Mouse (Mus musculus) heart, embryonic 14.5 days (tissue): ENCODE results near the gene Dennd2a. TPM values are rescaled to one million over a fixed set of nuclear protein-coding genes. Genes with fewer than 3 reads are reported as not detected.

Source experiments
- ATAC-seq: fragments of 200-750 bp; cut with Nextera tagmentation; 2 replicates; pipeline ENCODE4 v1.8.0; 2017; ENCODE audit warnings: low read depth, moderate TSS enrichment; ENCODE audit not compliant: insufficient number of reproducible peaks, insufficient read depth, low FRiP score
- H3K27ac ChIP-seq, 2 experiments: fragments of 200-500 bp in 1 of 2; fragments of 300-500 bp in 1 of 2; sonication (generic) in 1 of 2; replicated peaks in 1 of 2; 2 replicates each; pipeline ENCODE4 v1.5.1; 2012 to 2014; ENCODE audit warnings: low read depth in 2 of 2, low read length in 2 of 2, control low read depth in 1 of 2, mild to moderate bottlenecking in 1 of 2, mixed read lengths in 1 of 2; ENCODE audit not compliant: control insufficient read depth in 1 of 2, insufficient read depth in 1 of 2
- H3K27me3 ChIP-seq: fragments of 300-500 bp; sonication (generic); 2 replicates; pipeline ENCODE4 v1.6.1; 2014; ENCODE audit warnings: mild to moderate bottlenecking, low read length, control low read depth; ENCODE audit not compliant: control insufficient read depth, insufficient read depth
- H3K36me3 ChIP-seq: fragments of 300-500 bp; sonication (generic); 2 replicates; pipeline ENCODE4 v1.6.1; 2014; ENCODE audit warnings: mild to moderate bottlenecking, control low read depth, low read length, mixed read lengths; ENCODE audit not compliant: control insufficient read depth, insufficient read depth
- H3K4me1 ChIP-seq, 2 experiments: fragments of 200-500 bp in 1 of 2; fragments of 300-500 bp in 1 of 2; sonication (generic) in 1 of 2; 2 replicates each; pipeline ENCODE4 v1.6.1; 2012 to 2014; ENCODE audit warnings: low read length in 2 of 2, control low read depth in 1 of 2, mixed read lengths in 1 of 2; ENCODE audit not compliant: control insufficient read depth in 2 of 2, insufficient read depth in 2 of 2
- H3K4me2 ChIP-seq: fragments of 300-500 bp; sonication (generic); 2 replicates; pipeline ENCODE4 v1.6.1; 2014; ENCODE audit warnings: mild to moderate bottlenecking, low read length
- H3K4me3 ChIP-seq, 2 experiments: fragments of 200-500 bp in 1 of 2; fragments of 300-500 bp in 1 of 2; sonication (generic) in 1 of 2; 2 replicates each; pipeline ENCODE4 v1.5.1; 2012 to 2014; ENCODE audit warnings: low read length in 2 of 2, mild to moderate bottlenecking in 2 of 2, control low read depth in 1 of 2, low read depth in 1 of 2, moderate library complexity in 1 of 2; ENCODE audit not compliant: control insufficient read depth in 1 of 2, insufficient read depth in 1 of 2
- H3K9ac ChIP-seq: fragments of 300-500 bp; sonication (generic); 2 replicates; pipeline ENCODE4 v1.6.1; 2014; ENCODE audit warnings: mild to moderate bottlenecking, low read length
- H3K9me3 ChIP-seq: fragments of 300-500 bp; sonication (generic); 2 replicates; pipeline ENCODE4 v1.6.1; 2016; ENCODE audit warnings: low read length, control low read depth; ENCODE audit not compliant: control insufficient read depth
- WGBS: fragments of 180-500 bp; shearing (Covaris S2); extraction: QIAGEN DNeasy Blood & Tissue Kit; methylation state at CpG from one replicate; pipeline ENCODE4 v1.1.7; 2014; 5-methylcytosine and 5-hydroxymethylcytosine counted together
- polyA plus RNA-seq: library from polyadenylated mRNA; unstranded; fragments of >200 nt; fragmentation: Nextera tagmentation; extraction: Ambion mirVana; gene quantifications from 2 replicates; pipeline ENCODE4 v1.2.1, GENCODE M21; 2014

The Dennd2a gene
- polyA plus RNA-seq, 1 experiment from 2014 or later, result 18.8 TPM

DNA sequence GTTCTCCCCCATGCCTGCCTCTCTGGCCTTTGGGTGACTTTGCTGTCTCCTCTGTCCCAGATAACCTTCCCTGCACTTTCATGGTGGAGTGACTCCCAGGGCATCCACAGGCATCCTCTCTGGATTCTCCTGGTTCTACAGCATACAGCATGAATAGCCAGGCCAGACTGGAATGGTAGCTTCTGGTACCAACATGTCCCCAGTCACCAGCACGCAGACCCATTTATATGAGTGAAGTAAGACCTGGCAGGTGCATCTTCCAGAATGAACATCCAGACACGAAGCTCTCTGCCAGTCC, 2.1 kb downstream of the Dennd2a start:
- WGBS, result 74% methylated on average over 2 of the region's 2 CpGs
- peak overlapping the region; percentile 8 to 72; a peak in 2 of 4 replicates for H3K4me3 ChIP-seq
- H3K9ac ChIP-seq, result no peak overlapping the region
- no peaks in the 10 kb centered on the region for H3K9me3 ChIP-seq
- no peak for ATAC-seq
- H3K4me1 ChIP-seq, result peaks cover 21 to 34% of the 10 kb centered on the region in 2 experiments
- H3K4me2 ChIP-seq, result peak overlapping the region; percentile 75
- no peak overlapping the region for H3K27ac ChIP-seq
- H3K36me3 ChIP-seq, result no peaks in the 10 kb centered on the region
- H3K27me3 ChIP-seq, result no peaks in the 10 kb centered on the region

DNA sequence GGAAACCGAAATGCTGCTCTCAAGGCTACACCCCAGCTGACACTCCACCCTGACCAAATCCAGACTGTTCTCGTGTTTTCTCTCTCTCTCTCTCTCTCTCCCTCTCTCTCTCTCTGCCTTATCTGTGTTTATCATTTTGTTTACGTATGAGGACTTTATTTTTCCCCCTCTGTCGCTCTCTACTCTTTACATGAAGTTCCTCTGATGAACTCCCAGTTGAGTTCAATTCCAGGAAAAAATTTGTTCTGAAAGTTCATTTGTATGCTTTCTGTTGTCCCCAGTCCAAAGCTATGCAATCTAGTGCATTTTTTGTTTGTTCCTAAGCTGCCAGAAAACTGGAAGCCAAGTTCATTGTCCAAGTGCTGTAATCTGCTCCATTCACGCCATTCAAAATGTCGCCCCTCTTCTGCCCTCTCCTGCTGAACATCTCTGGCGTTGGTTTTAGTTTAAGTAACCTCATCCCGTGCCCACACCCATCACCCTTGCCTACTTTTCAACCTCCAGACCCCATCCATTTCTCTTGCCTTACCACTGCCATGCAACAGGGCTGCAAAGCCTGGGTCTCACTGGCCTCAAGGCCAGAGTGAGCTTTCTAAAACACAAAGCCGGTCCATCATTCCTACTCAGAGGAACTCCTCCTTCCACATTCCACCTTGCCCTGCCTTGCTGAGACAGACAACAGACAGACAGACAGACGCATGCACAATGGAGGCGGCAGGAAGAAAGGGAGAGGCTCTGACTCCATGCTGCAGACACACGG, 2.6 kb downstream of the Dennd2a start:
- Histone ChIP-seq H3K9ac (peak overlapping the region; percentile 9; the same call in 1 of the 2 replicates), H3K4me1 (peaks cover 21 to 34% of the 10 kb centered on the region in 2 experiments), H3K27ac (peak overlapping the region in 1 of 2 experiments; percentile 5; a peak in 1 of 4 replicates)

DNA sequence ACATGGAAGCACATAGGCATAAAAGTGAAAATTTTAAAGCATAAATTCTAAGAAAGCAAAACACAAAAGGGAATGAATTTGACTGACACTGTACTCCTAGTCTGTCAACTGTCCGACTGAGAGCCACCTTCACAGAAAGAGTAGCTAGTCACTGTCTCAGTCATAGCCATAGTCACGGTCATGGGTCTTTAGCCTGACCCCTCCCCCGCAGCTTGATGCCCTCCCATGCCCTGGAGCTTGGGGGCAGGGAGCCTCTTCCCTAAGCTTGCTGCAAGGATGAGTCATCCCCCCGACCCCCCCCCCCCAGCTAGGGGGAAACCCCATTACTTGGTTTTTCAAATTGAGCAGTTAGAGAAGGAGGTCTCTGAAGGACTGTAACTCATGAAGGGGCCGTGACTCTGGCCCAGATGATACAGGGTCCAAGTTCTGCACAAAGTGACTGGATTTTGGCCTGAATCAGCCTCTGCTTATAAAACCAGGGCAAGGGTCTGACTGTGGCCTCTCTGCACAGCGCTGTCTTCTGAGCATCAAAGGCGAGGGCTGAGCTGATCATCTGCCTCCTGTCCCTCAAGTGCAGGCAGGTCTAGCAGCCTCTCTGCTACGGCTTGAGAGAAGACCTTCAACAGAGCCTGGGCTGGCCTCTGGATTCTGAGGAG, 5.6 kb downstream of the Dennd2a start:
- Histone ChIP-seq H3K9me3 (no peaks in the 10 kb centered on the region), H3K4me3 (no peak overlapping the region), H3K4me1 (peaks cover 17 to 21% of the 10 kb centered on the region in 2 experiments; a peak in 3 of 4 replicates), H3K27ac (no peak overlapping the region), H3K4me2 (no peak overlapping the region), H3K27me3 (no peaks in the 10 kb centered on the region), H3K36me3 (no peaks in the 10 kb centered on the region), H3K9ac (no peak overlapping the region; the same call in 1 of the 2 replicates)
- 48% methylated on average over 8 of the region's 8 CpGs for WGBS
- ATAC-seq, result no peak

More for the DNA sequence above, 2.6 kb downstream of the Dennd2a start:
- Histone ChIP-seq H3K4me3 (peak overlapping the region; percentile 8 to 72; a peak in 2 of 4 replicates), H3K4me2 (peak overlapping the region; percentile 75), H3K27me3 (no peaks in the 10 kb centered on the region), H3K9me3 (no peaks in the 10 kb centered on the region), H3K36me3 (no peaks in the 10 kb centered on the region)
- no peak for ATAC-seq
- WGBS, result 59% methylated on average over 12 of the region's 12 CpGs

DNA sequence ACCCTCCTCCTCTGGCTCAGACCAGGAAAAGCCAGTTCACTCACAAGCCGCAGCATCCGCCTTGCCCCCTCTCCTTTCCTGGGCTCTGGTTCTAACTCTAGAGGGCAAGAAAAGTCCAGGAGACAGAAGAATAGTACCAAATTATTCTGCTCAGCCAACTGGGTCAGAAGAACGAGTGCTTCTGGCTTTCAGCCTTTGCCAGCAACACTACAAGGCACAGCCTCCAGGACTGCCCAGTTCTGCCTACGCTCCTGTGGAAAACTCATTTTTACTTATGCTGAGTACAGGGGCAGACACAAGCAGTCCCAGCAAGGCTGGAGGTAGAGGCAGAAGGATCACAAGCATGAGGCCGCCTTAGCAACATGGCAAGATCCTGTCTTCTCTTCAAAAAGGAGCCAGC, 9.6 kb downstream of the Dennd2a start:
- WGBS, result 78% methylated on average over 5 of the region's 5 CpGs
- no peaks in the 10 kb centered on the region for H3K27me3 ChIP-seq
- no peak for ATAC-seq
- H3K4me3 ChIP-seq, result no peak overlapping the region
- peaks cover 16 to 20% of the 10 kb centered on the region in 2 experiments for H3K4me1 ChIP-seq
- no peak overlapping the region for H3K27ac ChIP-seq
- H3K9me3 ChIP-seq, result no peaks in the 10 kb centered on the region
- no peak overlapping the region for H3K9ac ChIP-seq
- no peaks in the 10 kb centered on the region for H3K36me3 ChIP-seq
- no peak overlapping the region for H3K4me2 ChIP-seq

DNA sequence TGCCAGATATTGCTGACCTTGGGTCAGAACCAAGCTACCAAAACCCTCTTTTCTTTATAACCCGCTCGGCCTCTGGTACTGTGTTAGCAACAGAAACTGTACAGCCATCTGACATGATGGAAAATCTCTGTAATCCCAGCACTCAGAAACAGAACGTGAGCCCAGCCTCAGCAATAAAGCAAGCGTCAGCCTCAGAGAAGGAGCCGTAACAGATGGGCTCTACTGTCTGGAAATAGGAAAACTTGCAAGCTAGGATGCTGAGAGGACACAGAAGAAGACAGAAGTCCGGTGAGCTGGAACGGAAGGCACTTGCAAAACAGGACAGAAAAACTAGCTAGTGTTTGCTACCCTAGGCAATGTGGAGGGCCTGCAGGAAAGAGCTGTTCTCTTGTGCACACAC, 12.2 kb downstream of the Dennd2a start:
- no peak for ATAC-seq
- Histone ChIP-seq H3K27ac (0 out of 4 replicates have a peak overlapping the region, but pooled peaks of 1 of the 2 experiments have one; percentile 86), H3K9ac (no peak overlapping the region), H3K4me3 (no peak overlapping the region), H3K4me1 (peaks cover 20 to 24% of the 10 kb centered on the region in 2 experiments), H3K36me3 (no peaks in the 10 kb centered on the region), H3K27me3 (no peaks in the 10 kb centered on the region), H3K9me3 (no peaks in the 10 kb centered on the region), H3K4me2 (no peak overlapping the region)
- 86% methylated on average over 7 of the region's 7 CpGs for WGBS

DNA sequence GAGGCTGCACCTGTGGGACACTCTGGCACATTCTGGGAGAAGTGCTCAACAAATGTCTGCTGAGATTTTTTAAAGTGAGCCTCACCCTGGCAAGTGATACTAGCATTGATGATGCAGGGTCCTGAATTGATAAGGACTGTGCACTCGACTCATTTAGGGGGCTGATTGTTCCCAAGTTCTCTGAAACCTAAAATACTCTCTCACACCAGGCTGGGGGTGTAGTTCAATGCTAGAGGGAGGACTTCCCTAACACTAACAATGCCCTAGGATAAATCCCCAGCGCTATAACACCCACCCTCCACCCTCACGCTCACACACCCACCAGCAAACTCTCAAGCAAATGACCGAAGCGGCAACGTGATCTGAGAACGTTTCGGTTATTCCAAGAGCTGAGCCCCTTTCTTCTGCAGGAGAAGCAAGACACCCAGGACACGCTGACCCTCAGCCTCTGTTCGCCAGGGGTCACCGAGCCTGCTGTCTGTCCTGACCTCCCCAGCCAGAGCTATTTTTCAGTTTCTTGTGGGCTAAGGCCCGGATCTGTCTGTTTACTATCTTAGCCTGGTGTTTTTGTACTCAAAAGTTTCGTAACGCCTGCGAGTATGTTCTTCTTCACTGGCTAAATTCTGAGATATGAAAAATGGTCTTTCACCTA, 13.8 kb downstream of the Dennd2a start:
- ATAC-seq, result no peak
- H3K4me3 ChIP-seq, result no peak overlapping the region
- H3K4me1 ChIP-seq, result peaks cover 31 to 40% of the 10 kb centered on the region in 2 experiments
- no peak overlapping the region for H3K4me2 ChIP-seq
- H3K27ac ChIP-seq, result peak overlapping the region; percentile 86 to 88
- H3K36me3 ChIP-seq, result no peaks in the 10 kb centered on the region
- H3K9me3 ChIP-seq, result no peaks in the 10 kb centered on the region
- 63% methylated on average over 15 of the region's 15 CpGs for WGBS
- peak overlapping the region; percentile 38 for H3K9ac ChIP-seq
- no peaks in the 10 kb centered on the region for H3K27me3 ChIP-seq

DNA sequence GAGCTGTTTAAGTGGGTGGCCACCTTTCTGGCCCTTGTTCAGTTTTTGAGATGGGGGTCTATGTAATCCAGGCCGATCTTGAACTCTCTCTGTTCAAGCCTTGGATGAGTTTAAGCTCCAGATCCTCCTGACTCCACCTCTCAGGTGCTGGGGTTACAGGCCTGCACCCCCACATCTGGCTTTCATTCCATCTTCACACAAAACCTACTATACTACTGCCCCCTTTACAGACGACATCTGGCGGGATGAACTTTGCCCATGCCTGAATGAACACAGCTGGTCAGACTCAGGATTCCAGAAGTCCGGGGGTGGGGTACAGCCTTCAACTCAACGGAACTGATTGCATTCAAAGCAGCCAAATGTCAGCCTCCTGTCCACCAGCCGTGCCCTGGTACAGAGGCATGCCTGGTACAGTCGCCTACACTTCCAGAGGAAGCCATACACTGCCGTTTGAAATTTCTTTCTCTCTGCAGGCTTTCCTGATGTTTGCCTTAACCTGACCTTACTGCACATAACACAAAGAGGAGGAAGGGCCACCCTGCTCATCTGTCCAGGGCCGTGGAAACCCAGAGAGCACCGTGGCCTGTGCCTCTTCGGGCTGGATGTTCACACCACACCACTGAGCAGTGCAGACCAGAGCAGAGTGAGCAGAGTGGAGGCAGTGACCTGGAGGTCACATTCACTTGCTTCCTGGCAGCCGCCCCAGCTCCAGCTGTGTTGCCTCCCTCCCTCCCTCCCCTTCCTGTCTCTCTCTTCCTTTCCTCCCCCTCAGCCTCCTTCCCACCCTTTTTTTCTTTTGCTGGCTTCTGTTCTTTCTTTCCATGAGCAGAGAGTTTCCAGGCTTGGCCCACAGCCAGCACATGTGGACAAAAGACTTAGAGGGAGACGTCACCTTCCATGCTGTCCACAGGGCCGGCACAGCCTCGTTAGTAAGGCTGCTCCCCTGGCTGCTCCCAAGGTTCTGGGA, 14.8 kb downstream of the Dennd2a start:
- Histone ChIP-seq H3K27ac (peak overlapping the region; percentile 86 to 88), H3K9me3 (no peaks in the 10 kb centered on the region), H3K9ac (peak overlapping the region; percentile 38), H3K4me2 (peak overlapping the region; percentile 34), H3K4me1 (peaks cover 32 to 46% of the 10 kb centered on the region in 2 experiments), H3K4me3 (no peak overlapping the region), H3K27me3 (no peaks in the 10 kb centered on the region), H3K36me3 (no peaks in the 10 kb centered on the region)
- ATAC-seq, result peak; percentile 89
- 26% methylated on average over 15 of the region's 15 CpGs for WGBS
